Mouse (Mus musculus): ENCODE data around the gene Sv2b. TPM values are rescaled to one million over a fixed set of nuclear protein-coding genes. Genes with fewer than 3 reads are reported as not detected.
"Not testable (repeated sequence)": the region's sequence is repeated elsewhere in the genome, so short reads cannot be mapped to it uniquely, and the experiment has no call there.

Sv2b gene
- polyA plus RNA-seq, 1 experiment from 2014 or later, result 0.44 TPM

GRCm38 (mm10) chr7:75206671-75207070 is 102.4 kb downstream of the Sv2b start:
- Histone ChIP-seq H3K4me3 (ENCODE audit: low read length) (no peak overlapping the region), H3K4me1 (replicated peaks; ENCODE audit: control insufficient read depth, insufficient read depth, low read length) (no peaks in the 10 kb centered on the region), H3K9me3 (ENCODE audit: control insufficient read depth, low read length) (no peaks in the 10 kb centered on the region), H3K27me3 (ENCODE audit: control insufficient read depth, insufficient read depth, low read depth, low read length) (no peaks in the 10 kb centered on the region), H3K36me3 (ENCODE audit: control insufficient read depth, insufficient read depth, low read length) (no peaks in the 10 kb centered on the region), H3K27ac (ENCODE audit: low read length) (no peak overlapping the region), H3K9ac (ENCODE audit: low read length) (no peak overlapping the region), H3K4me2 (ENCODE audit: low read depth, low read length) (no peak overlapping the region)
- WGBS, result 85% methylated on average over 3 of the region's 3 CpGs
- no peak for ATAC-seq (ENCODE audit: low read depth)

- Histone ChIP-seq H3K4me1 (replicated peaks; ENCODE audit: control insufficient read depth, insufficient read depth, low read length) (no peaks in the 10 kb centered on the region), H3K4me2 (ENCODE audit: low read depth, low read length) (no peak overlapping the region), H3K4me3 (ENCODE audit: low read length) (no peak overlapping the region), H3K27me3 (ENCODE audit: control insufficient read depth, insufficient read depth, low read depth, low read length) (no peaks in the 10 kb centered on the region), H3K36me3 (ENCODE audit: control insufficient read depth, insufficient read depth, low read length) (no peaks in the 10 kb centered on the region), H3K27ac (ENCODE audit: low read length) (no peak overlapping the region), H3K9ac (ENCODE audit: low read length) (no peak overlapping the region), H3K9me3 (ENCODE audit: control insufficient read depth, low read length) (no peaks in the 10 kb centered on the region)
- no peak for ATAC-seq (ENCODE audit: low read depth)
- WGBS, result 53% methylated on average over 3 of the region's 3 CpGs
Observed at GRCm38 (mm10) chr7:75205386-75205785, 103.7 kb downstream of the Sv2b start.

DNA sequence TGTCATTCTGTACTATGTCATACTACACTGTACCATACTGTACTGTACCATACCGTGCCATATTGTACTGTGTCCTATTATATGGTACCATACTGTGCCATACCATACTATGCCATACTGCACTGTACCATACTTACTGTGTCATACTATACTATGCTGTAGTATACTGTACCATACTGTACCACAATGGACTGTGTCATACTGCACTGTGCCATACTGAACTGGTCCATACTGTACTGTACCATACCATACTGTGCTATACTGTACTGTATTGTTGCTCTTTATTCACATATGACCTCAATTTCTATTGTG is 114.2 kb downstream of the Sv2b start:
- H3K36me3 ChIP-seq (ENCODE audit: control insufficient read depth, insufficient read depth, low read length); H3K9me3 ChIP-seq (ENCODE audit: control insufficient read depth, low read length); H3K9ac ChIP-seq (ENCODE audit: low read length); ATAC-seq (ENCODE audit: low read depth); H3K4me1 ChIP-seq (replicated peaks; ENCODE audit: control insufficient read depth, insufficient read depth, low read length); H3K4me2 ChIP-seq (ENCODE audit: low read depth, low read length); H3K4me3 ChIP-seq (ENCODE audit: low read length); H3K27ac ChIP-seq (ENCODE audit: low read length); H3K27me3 ChIP-seq (ENCODE audit: control insufficient read depth, insufficient read depth, low read depth, low read length): not testable (repeated sequence)
- 81% methylated on average over 1 of the region's 1 CpGs for WGBS

DNA sequence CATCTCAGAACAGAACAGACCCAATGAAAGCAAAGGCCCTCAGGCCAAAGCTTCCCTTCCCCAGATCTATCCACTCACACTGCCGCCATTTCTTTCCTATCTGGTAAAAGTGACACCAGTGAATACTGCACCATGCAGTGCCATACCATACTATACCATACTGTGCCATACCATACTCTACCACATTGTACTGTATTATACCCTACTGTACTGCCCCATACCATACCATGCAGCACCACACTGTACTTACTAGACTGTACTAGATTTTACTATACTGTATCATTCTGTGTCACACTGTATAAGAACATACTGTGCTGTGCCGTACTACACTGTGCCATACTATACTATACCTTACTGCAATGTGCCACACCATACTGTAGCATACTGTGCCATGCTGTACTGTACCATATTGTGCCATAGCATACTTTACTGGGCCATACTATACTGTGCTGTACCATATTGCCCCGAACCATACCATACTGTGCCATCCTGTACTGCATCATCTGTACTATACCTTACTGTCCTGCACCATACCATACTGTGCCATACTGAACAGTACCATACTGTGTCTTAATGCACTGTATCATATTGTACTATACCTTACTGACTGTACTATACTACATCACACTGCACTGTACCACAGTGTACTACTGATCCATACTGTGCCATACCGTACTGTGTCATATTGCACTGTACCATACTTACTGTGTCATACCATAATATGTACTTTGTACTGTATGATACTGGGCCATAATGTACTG is 114.7 kb downstream of the Sv2b start:
- 0 out of 2 replicates have a peak, but pooled peaks have one; percentile 12 for ATAC-seq (ENCODE audit: low read depth)
- no peaks in the 10 kb centered on the region for H3K36me3 ChIP-seq (ENCODE audit: control insufficient read depth, insufficient read depth, low read length)
- no peak overlapping the region for H3K4me2 ChIP-seq (ENCODE audit: low read depth, low read length)
- no peaks in the 10 kb centered on the region for H3K4me1 ChIP-seq (replicated peaks; ENCODE audit: control insufficient read depth, insufficient read depth, low read length)
- H3K27ac ChIP-seq (ENCODE audit: low read length), result no peak overlapping the region
- H3K9me3 ChIP-seq (ENCODE audit: control insufficient read depth, low read length), result no peaks in the 10 kb centered on the region
- 84% methylated on average over 4 of the region's 4 CpGs for WGBS
- no peak overlapping the region for H3K9ac ChIP-seq (ENCODE audit: low read length)
- no peaks in the 10 kb centered on the region for H3K27me3 ChIP-seq (ENCODE audit: control insufficient read depth, insufficient read depth, low read depth, low read length)
- no peak overlapping the region for H3K4me3 ChIP-seq (ENCODE audit: low read length)

- no peak overlapping the region for H3K9ac ChIP-seq (ENCODE audit: low read length)
- no peak overlapping the region for H3K4me3 ChIP-seq (ENCODE audit: low read length)
- no peaks in the 10 kb centered on the region for H3K27me3 ChIP-seq (ENCODE audit: control insufficient read depth, insufficient read depth, low read depth, low read length)
- H3K36me3 ChIP-seq (ENCODE audit: control insufficient read depth, insufficient read depth, low read length), result no peaks in the 10 kb centered on the region
- no peaks in the 10 kb centered on the region for H3K4me1 ChIP-seq (replicated peaks; ENCODE audit: control insufficient read depth, insufficient read depth, low read length)
- H3K27ac ChIP-seq (ENCODE audit: low read length), result no peak overlapping the region
- H3K9me3 ChIP-seq (ENCODE audit: control insufficient read depth, low read length), result no peaks in the 10 kb centered on the region
- ATAC-seq (ENCODE audit: low read depth), result no peak
- 59% methylated on average over 3 of the region's 3 CpGs for WGBS
- H3K4me2 ChIP-seq (ENCODE audit: low read depth, low read length), result no peak overlapping the region
Observed at GRCm38 (mm10) chr7:75190192-75190591, 118.9 kb downstream of the Sv2b start.

- no peak overlapping the region for H3K4me3 ChIP-seq (ENCODE audit: low read length)
- ATAC-seq (ENCODE audit: low read depth), result no peak
- H3K4me1 ChIP-seq (replicated peaks; ENCODE audit: control insufficient read depth, insufficient read depth, low read length), result no peaks in the 10 kb centered on the region
- 73% methylated on average over 3 of the region's 3 CpGs for WGBS
- no peak overlapping the region for H3K4me2 ChIP-seq (ENCODE audit: low read depth, low read length)
- H3K9ac ChIP-seq (ENCODE audit: low read length), result no peak overlapping the region
- H3K27ac ChIP-seq (ENCODE audit: low read length), result no peak overlapping the region
- no peaks in the 10 kb centered on the region for H3K9me3 ChIP-seq (ENCODE audit: control insufficient read depth, low read length)
- H3K36me3 ChIP-seq (ENCODE audit: control insufficient read depth, insufficient read depth, low read length), result no peaks in the 10 kb centered on the region
- H3K27me3 ChIP-seq (ENCODE audit: control insufficient read depth, insufficient read depth, low read depth, low read length), result no peaks in the 10 kb centered on the region
Observed at GRCm38 (mm10) chr7:75175042-75175441, 134.0 kb downstream of the Sv2b start.

DNA sequence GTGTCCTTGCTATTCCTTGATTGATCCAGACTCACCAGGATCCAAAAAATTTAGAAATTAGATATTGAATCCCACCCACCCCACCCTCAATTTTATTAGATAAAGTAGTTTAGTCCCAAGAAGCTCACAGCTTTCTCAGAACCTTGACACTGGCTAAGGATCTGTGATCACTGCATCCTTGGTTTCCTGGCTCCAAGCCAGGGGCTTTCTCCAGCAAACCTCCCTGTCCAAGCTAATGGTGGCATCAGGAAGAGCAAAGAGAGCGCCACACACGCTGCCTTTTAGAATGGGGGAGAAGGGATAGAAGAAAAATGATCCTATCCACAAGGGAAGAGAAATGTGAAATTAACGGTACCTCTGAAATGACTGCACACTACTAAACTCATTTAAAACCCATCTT is 141.6 kb downstream of the Sv2b start:
- H3K9ac ChIP-seq (ENCODE audit: low read length), result no peak overlapping the region
- no peak overlapping the region for H3K27ac ChIP-seq (ENCODE audit: low read length)
- WGBS, result 62% methylated on average over 3 of the region's 3 CpGs
- no peaks in the 10 kb centered on the region for H3K36me3 ChIP-seq (ENCODE audit: control insufficient read depth, insufficient read depth, low read length)
- H3K4me1 ChIP-seq (replicated peaks; ENCODE audit: control insufficient read depth, insufficient read depth, low read length), result no peaks in the 10 kb centered on the region
- no peak overlapping the region for H3K4me3 ChIP-seq (ENCODE audit: low read length)
- no peaks in the 10 kb centered on the region for H3K9me3 ChIP-seq (ENCODE audit: control insufficient read depth, low read length)
- no peak overlapping the region for H3K4me2 ChIP-seq (ENCODE audit: low read depth, low read length)
- no peak for ATAC-seq (ENCODE audit: low read depth)
- no peaks in the 10 kb centered on the region for H3K27me3 ChIP-seq (ENCODE audit: control insufficient read depth, insufficient read depth, low read depth, low read length)

DNA sequence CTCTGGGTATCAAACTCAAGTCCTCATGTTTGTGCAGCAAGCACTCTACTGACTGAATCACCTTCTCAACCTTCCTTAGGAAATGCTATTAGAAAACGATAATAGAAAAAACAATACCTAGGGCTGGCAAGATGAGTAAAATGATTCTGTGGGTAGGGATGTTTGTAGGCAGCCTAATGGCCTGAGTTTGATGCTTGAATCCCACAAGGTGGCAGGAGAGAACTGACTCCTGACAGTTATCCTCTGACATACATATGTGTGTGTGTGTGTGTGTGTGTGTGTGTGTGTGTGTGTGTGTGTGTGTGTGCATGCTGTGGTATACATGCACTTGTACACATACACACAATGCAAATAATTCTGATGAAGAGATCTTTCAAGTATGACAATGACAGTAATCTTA is 161.9 kb downstream of the Sv2b start:
- H3K27ac ChIP-seq (ENCODE audit: low read length), result no peak overlapping the region
- WGBS, result 86% methylated on average over 1 of the region's 1 CpGs
- H3K9ac ChIP-seq (ENCODE audit: low read length), result no peak overlapping the region
- no peaks in the 10 kb centered on the region for H3K27me3 ChIP-seq (ENCODE audit: control insufficient read depth, insufficient read depth, low read depth, low read length)
- no peaks in the 10 kb centered on the region for H3K9me3 ChIP-seq (ENCODE audit: control insufficient read depth, low read length)
- H3K36me3 ChIP-seq (ENCODE audit: control insufficient read depth, insufficient read depth, low read length), result no peaks in the 10 kb centered on the region
- peaks cover 3% of the 10 kb centered on the region; the same call in 1 of the 2 replicates for H3K4me1 ChIP-seq (replicated peaks; ENCODE audit: control insufficient read depth, insufficient read depth, low read length)
- H3K4me3 ChIP-seq (ENCODE audit: low read length), result no peak overlapping the region
- no peak for ATAC-seq (ENCODE audit: low read depth)
- H3K4me2 ChIP-seq (ENCODE audit: low read depth, low read length), result no peak overlapping the region

DNA sequence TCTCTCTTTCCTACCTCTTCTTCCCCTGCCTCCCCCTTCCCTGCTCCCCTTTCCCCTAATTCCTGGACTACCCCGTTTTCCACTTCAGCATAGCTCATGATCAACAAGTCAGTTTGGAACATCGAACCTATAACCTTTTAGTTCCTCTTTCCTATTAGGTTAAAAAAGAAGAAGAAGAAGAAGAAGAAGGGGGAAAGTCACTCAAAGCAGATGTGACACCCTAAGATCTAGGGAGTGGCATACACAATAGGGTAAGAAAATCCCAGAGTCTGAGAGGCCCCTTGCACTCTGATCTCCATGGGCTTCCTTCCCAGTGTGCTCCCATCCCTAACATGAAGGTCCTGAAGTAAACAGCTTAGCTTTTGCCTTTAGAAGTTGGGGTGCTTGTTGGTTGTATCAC is 166.3 kb downstream of the Sv2b start:
- 47% methylated on average over 2 of the region's 2 CpGs for WGBS
- Histone ChIP-seq H3K9ac (ENCODE audit: low read length) (no peak overlapping the region), H3K4me3 (ENCODE audit: low read length) (no peak overlapping the region), H3K4me2 (ENCODE audit: low read depth, low read length) (no peak overlapping the region), H3K4me1 (replicated peaks; ENCODE audit: control insufficient read depth, insufficient read depth, low read length) (peaks cover 3% of the 10 kb centered on the region; the same call in 1 of the 2 replicates), H3K27me3 (ENCODE audit: control insufficient read depth, insufficient read depth, low read depth, low read length) (no peaks in the 10 kb centered on the region), H3K36me3 (ENCODE audit: control insufficient read depth, insufficient read depth, low read length) (no peaks in the 10 kb centered on the region), H3K9me3 (ENCODE audit: control insufficient read depth, low read length) (no peaks in the 10 kb centered on the region), H3K27ac (ENCODE audit: low read length) (no peak overlapping the region)
- ATAC-seq (ENCODE audit: low read depth), result no peak
